Mouse (Mus musculus): Measurements from ENCODE around the gene Tubb4b. TPM values are rescaled to one million over a fixed set of nuclear protein-coding genes. Genes with fewer than 3 reads are reported as not detected.

Tubb4b gene
- 100 to 1,000 TPM; 117 to 128 TPM for total RNA-seq (2023)

DNA sequence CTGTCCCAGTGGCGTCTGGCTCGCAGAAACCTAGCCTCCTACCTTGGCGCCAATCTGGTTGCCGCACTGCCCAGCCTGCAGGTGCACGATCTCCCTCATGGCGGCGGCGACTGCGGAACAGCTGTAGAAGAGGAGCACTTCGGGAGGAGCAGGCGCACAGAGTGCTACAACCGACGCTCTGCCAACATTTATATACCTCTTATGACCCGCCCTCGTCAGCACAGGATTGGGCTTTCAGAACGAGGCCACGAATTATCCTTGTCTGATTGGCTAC, at the start of gene Tubb4b:
Gene Tubb4b, minus strand, starts transcription at position 211 of the 274 bp plus-strand sequence.

DNA sequence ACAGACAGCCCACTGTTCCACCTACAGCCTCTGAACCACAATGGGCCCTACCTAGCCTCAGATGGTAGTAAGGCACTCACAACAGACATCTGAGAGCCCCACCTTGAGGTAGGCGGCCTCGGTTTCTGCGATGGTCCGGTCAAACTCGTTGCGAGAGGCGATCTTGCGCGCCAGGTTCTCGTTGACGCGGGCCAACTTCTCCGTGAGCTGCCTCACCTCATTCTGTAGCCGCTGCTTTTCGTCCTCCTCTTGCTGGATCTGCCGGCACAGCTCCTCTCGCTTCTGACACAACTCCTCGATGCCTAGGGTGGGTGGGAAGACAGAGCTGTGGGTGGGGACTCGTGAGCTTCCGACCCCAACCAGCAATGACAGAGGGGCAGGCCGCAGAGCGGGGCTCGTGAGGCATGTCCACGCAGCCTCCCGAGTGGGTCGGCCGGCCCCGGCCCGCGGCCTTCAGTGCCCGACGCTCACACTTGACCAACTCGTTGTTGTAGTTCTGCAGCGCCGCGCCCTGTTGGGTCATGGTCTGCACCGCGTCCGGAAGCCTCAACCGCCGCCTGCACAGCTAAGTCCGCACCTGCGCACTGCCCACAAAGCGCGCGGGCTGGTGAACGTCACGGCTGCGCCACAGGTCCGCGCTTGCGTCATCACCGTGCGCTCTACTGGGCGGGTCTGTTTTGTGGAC, 47.5 kb upstream of the Tubb4b start, which contains the start of the genes Ssna1 and Anapc2:
Gene Ssna1, minus strand, starts transcription at position 612 of the 685 bp plus-strand sequence.
Gene Anapc2, plus strand, starts transcription at position 652 of the 685 bp plus-strand sequence.

DNA sequence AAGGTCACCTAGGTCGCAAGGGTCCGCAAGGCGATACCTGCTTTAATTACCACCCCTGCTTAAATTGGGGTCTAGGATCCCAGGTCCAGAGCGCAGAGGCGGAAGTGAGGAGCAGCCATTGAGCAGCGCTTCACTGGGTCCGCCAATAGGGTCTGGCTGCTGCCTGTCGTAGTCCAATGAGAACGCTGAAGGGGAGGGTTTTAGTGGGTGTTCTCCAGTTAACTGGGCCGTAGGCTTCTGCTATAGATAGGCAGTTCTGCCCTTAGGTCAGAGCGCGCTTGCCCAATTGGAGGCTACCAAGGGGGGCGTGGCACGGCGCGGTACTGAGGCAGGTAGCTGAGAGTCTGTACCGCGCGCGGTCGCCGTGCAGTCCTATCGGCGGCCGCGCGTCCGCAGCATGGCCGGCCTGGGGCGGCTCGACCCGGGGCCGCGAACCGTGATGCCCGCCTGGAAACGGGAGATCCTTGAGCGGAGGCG, 37.8 kb upstream of the Tubb4b start, which contains the start of gene Tprn:
Gene Tprn, plus strand, starts transcription at position 328 of the 477 bp plus-strand sequence.

DNA sequence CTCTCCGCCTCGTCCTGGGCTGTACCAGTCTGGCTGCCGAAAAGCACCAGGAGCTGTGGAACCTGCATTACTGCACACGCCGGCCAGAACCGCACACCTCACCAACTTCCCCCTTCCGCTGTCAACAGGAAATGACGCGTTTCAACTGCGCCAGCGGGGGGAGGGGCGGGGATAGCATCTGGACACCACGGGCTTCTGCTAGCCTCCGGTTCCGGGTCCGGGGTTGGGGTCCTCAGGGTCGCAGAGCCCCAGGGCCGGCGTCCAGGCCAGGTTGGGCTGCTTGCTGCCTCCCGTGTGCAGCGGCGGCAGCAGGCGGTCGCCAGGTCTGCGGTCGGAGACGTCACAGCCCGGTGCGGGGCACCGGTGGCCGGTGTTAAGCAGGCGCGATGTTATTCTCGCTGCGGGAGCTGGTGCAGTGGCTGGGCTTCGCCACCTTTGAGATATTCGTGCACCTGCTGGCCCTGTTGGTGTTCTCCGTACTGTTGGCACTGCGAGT, 30.8 kb upstream of the Tubb4b start, which contains the start of gene Tmem203:
Gene Tmem203, plus strand, starts transcription at position 156 of the 496 bp plus-strand sequence.

GRCm38 (mm10) chr2:25246183-25247072, 21.9 kb upstream of the Tubb4b start, which contains the start of gene AL732309.1:
Gene AL732309.1 (minus strand): TSS chr2:25246863.

GRCm38 (mm10) chr2:25242101-25242506, 17.6 kb upstream of the Tubb4b start, which contains the start of the genes Rnf208 and Cysrt1:
Gene Rnf208 (plus strand): TSS chr2:25242255.
Gene Cysrt1 (minus strand): TSS chr2:25242452.

DNA sequence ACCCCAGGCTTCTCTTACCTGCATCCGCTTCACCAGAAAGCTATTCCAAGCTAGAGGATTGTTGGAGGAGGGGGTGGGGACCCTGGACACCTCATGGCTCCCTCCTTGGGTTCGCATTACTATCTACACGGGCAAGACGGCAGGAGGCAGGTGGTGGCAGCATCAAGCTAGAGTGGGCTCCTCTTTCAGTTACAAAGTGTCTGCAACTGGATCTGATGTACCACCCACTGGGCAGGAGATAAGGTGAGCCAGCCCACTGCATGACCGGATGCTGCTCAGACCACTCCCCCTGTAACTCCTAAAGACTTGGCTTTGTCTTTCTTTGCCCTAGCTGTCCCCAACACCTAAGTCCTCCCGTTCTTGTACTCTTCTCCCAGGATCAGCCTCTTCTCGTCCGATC, 12.1 kb upstream of the Tubb4b start, which contains the start of gene Rnf224:
Gene Rnf224, minus strand, starts transcription at position 174 of the 400 bp plus-strand sequence.

GRCm38 (mm10) chr2:25234050-25234449, 9.5 kb upstream of the Tubb4b start, which contains the start of gene Slc34a3:
Gene Slc34a3 (minus strand): TSS chr2:25234364.

DNA sequence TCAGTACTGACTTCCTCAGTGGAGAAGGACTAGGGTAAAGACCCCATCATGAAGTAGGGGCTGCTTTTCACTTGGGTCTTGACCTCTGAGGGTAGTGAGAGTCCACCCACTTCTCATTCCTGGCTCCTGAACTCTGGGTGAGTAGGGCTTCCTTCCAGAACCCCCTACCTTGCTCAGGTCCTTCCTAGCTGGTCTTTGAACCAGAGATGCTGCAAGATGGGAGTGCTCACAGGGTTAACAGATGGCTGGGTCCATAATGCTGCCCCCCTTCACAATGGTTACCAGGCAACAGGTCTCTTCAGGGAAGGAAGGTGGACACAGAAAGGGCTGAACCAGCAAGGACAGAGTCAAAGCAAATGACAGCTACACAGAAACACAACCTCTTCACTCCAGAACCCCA, 6.1 kb downstream of the Tubb4b start, which contains the start of gene Fam166a:
Gene Fam166a, plus strand, starts transcription at position 301 of the 400 bp plus-strand sequence.

GRCm38 (mm10) chr2:25214444-25214843, 10.1 kb downstream of the Tubb4b start, which contains the start of gene Stpg3:
Gene Stpg3 (minus strand): TSS chr2:25214637.

DNA sequence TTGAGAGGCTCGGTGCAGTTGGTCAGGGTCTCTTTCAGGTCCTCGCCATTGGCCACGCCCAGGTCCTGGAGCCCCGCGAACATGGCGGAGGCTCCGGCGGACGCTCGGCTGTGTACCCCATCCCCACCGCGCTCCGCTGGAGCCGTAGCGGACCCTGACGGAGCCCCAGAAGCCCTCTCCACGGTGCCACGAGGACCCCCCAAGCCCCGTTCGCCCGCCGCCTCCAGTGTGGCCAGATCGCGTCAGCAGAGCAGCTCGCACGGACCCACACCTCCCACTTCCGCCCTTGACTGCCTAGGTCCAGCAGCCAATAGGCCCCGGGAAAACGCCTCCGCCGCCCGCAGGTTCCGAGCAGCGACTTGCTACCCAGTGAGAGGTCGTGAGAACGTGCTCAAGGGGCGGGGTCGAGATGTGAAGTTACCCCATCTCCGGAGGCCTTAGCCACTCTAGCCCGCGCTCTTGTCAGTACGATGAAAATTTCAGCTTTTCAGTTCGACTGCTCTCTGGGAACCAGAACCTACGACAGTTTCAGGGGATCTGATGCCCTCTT, 13.3 kb downstream of the Tubb4b start, which contains the start of gene Nelfb:
Gene Nelfb, minus strand, starts transcription at position 369 of the 550 bp plus-strand sequence.

DNA sequence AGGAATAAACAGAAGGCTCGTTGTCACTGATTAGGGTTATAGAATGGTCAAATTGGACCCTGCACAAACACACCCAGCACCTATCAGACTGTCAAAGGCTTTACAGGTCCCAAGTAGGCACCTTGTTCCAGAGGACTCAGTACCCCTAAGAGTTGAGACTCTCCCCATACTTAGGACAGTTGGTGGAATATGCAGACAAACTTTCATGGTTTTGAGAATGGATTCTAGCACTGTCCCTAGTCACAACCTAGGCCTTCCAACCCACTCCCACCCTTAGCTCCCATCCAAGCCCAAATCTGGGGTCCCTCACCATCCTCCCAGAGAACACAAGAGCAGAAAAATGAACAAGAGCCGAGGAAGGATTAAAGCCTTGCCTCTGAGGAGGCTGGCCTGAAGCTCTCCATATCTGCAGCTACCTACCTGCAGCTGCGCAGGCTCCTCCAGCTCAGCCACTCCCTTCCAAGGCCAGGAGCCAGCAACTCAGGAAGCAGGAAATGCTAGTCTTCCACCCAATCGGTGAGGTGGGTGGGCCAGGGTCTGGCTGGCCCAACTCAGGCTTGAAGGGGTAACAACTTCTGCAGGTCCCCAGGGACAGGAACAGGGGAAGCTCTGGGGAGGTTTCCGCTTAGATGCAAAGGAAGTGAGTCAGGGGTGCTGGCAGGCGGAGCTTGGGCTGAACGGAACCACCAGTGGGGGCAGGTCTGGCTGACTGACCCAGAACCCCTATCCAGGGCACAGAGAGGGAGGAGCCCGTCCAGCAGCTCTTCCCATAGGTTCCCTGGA, 28.1 kb downstream of the Tubb4b start, which contains the start of gene Tor4a:
Gene Tor4a, minus strand, starts transcription at position 715 of the 783 bp plus-strand sequence.

DNA sequence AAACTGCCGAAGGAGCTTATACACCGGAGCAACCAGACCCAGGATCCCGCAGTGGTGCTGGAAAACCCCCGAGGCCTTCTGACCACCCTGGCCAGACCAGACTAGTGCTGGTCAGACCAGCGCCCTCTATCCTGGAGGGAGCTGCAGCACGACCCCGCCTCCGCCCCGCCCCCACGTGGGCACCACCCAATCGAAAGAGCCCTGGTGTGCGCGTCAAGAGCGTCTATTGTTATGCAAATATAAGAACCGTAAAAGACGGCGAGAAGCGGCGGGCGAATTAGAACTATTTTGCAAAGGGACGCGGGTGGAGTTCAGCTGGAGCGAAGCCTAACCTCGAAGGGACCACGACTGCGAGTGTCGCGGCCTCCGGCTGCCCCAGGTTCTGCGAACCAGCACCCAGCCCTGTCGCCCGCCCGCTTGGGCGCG, 44.0 kb downstream of the Tubb4b start, which contains the start of gene Nrarp:
Gene Nrarp, plus strand, starts transcription at position 281 of the 426 bp plus-strand sequence.

Other genes starting within 250 kb of the Tubb4b start
- 10 to 100 TPM; 21.7 to 31.1 TPM for gene Mrpl41, start 249.6 kb downstream of the Tubb4b start, total RNA-seq (2023)
- 100 to 1,000 TPM; 129 to 133 TPM for gene Pnpla7, start 248.7 kb downstream of the Tubb4b start, total RNA-seq (2023)
- 10 to 100 TPM; 44.6 to 55.0 TPM for gene Nsmf, start 170.3 kb downstream of the Tubb4b start, total RNA-seq (2023)
- not detected for gene Entpd8, start 144.4 kb downstream of the Tubb4b start, total RNA-seq (2023)
- not detected for gene Noxa1, start 129.6 kb downstream of the Tubb4b start, total RNA-seq (2023)
- 1 to 10 TPM; 3.7 to 4.2 TPM for gene Nrarp, start 43.9 kb downstream of the Tubb4b start, total RNA-seq (2023)
- 10 to 100 TPM; 36.4 to 59.0 TPM for gene Tor4a, start 27.8 kb downstream of the Tubb4b start, total RNA-seq (2023)
- 10 to 100 TPM; 96.3 to 98.1 TPM for gene Nelfb, start 13.2 kb downstream of the Tubb4b start, total RNA-seq (2023)
- not detected for gene Stpg3, start 10.1 kb downstream of the Tubb4b start, total RNA-seq (2023)
- under 1 TPM in 1 of 2 experiments, not detected in 1; 0.50 TPM for gene Fam166a, start 6.0 kb downstream of the Tubb4b start, total RNA-seq (2023)
- gene Slc34a3, start 9.7 kb upstream of the Tubb4b start, total RNA-seq (2023), result not detected
- gene Rnf224, start 12.1 kb upstream of the Tubb4b start, total RNA-seq (2023), result not detected
- not detected for gene Rnf208, start 17.6 kb upstream of the Tubb4b start, total RNA-seq (2023)
- gene Cysrt1, start 17.8 kb upstream of the Tubb4b start, total RNA-seq (2023), result not detected
- 10 to 100 TPM; 10.7 to 11.9 TPM for gene AL732309.1, start 22.2 kb upstream of the Tubb4b start, total RNA-seq (2023)
- gene Tmem203, start 30.7 kb upstream of the Tubb4b start, total RNA-seq (2023), result 10 to 100 TPM; 20.1 to 25.4 TPM
- gene Tprn, start 37.9 kb upstream of the Tubb4b start, total RNA-seq (2023), result 10 to 100 TPM; 15.5 to 20.0 TPM
- 10 to 100 TPM; 43.7 to 44.2 TPM for gene Ssna1, start 47.7 kb upstream of the Tubb4b start, total RNA-seq (2023)
- gene Anapc2, start 47.8 kb upstream of the Tubb4b start, total RNA-seq (2023), result 100 to 1,000 TPM; 114 to 127 TPM
- not detected for gene Tmem210, start 63.4 kb upstream of the Tubb4b start, total RNA-seq (2023)
- gene Lrrc26, start 65.2 kb upstream of the Tubb4b start, total RNA-seq (2023), result not detected
- gene Grin1, start 94.5 kb upstream of the Tubb4b start, total RNA-seq (2023), result not detected
- gene Man1b1, start 107.6 kb upstream of the Tubb4b start, total RNA-seq (2023), result 10 to 100 TPM; 49.9 to 52.4 TPM
- gene Dpp7, start 131.7 kb upstream of the Tubb4b start, total RNA-seq (2023), result 10 to 100 TPM; 36.0 to 36.9 TPM
- gene Uap1l1, start 141.0 kb upstream of the Tubb4b start, total RNA-seq (2023), result 10 to 100 TPM; 25.0 to 27.0 TPM
- gene Sapcd2, start 147.6 kb upstream of the Tubb4b start, total RNA-seq (2023), result 1 to 10 TPM in 1 of 2 experiments, under 1 TPM in 1; 0.44 to 1.0 TPM
- not detected for gene Entpd2, start 171.2 kb upstream of the Tubb4b start, total RNA-seq (2023)
- gene Npdc1, start 174.6 kb upstream of the Tubb4b start, total RNA-seq (2023), result not detected
- not detected for gene Fut7, start 198.6 kb upstream of the Tubb4b start, total RNA-seq (2023)
- 10 to 100 TPM; 48.1 to 52.4 TPM for gene Abca2, start 204.0 kb upstream of the Tubb4b start, total RNA-seq (2023)
- gene Clic3, start 232.1 kb upstream of the Tubb4b start, total RNA-seq (2023), result not detected
- 10 to 100 TPM; 90.9 to 100.0 TPM for gene Paxx, start 236.4 kb upstream of the Tubb4b start, total RNA-seq (2023)
- gene Ptgds, start 245.3 kb upstream of the Tubb4b start, total RNA-seq (2023), result not detected

Measured in B cell, adult 67 days (primary cell).